Mouse (Mus musculus) C2C12 (cell line): ENCODE results near the gene Mcpt2. TPM values are rescaled to one million over a fixed set of nuclear protein-coding genes. Genes with fewer than 3 reads are reported as not detected.
"Not testable (repeated sequence)": the region's sequence is repeated elsewhere in the genome, so short reads cannot be mapped to it uniquely, and the experiment has no call there.

Source experiments
- H3K27me3 ChIP-seq: one replicate; pipeline ENCODE4 v1.6.1; 2011; ENCODE audit not compliant: control insufficient read depth, insufficient read depth, insufficient read length
- H3K36me3 ChIP-seq: one replicate; pipeline ENCODE4 v1.6.1; 2011; ENCODE audit not compliant: control insufficient read depth, insufficient read depth
- H3K4me3 ChIP-seq: one replicate; pipeline ENCODE4 v1.5.1; 2011; ENCODE audit warnings: mild to moderate bottlenecking, control low read depth; ENCODE audit not compliant: poor library complexity, insufficient read depth, severe bottlenecking
- H3K79me2 ChIP-seq: one replicate; pipeline ENCODE4 v1.6.1; 2011; ENCODE audit not compliant: control insufficient read depth, insufficient read depth
- H3K79me3 ChIP-seq: one replicate; pipeline ENCODE4 v1.6.1; 2011; ENCODE audit warnings: low read depth, control low read depth
- H3ac ChIP-seq: one replicate; pipeline ENCODE3; 2011; ENCODE audit warnings: low read depth; ENCODE audit not compliant: control insufficient read depth, insufficient read length
- CEBPB ChIP-seq: IDR thresholded peaks from one replicate; pipeline ENCODE4 v1.6.1; 2011; ENCODE audit warnings: low read depth, mild to moderate bottlenecking, control low read depth, moderate library complexity
- CTCF ChIP-seq: IDR thresholded peaks from one replicate; pipeline ENCODE4 v1.5.1; 2011; ENCODE audit not compliant: control insufficient read depth, insufficient read depth, insufficient read length
- FOSL1 ChIP-seq: IDR thresholded peaks from one replicate; pipeline ENCODE4 v1.8.0; 2011; ENCODE audit warnings: mild to moderate bottlenecking, low read length; ENCODE audit not compliant: poor library complexity, insufficient read depth, severe bottlenecking
- MAX ChIP-seq: IDR thresholded peaks from one replicate; pipeline ENCODE4 v1.6.1; 2011; ENCODE audit warnings: mild to moderate bottlenecking, control low read depth
- MYOD1 ChIP-seq: IDR thresholded peaks from one replicate; pipeline ENCODE4 v1.6.1; 2011; ENCODE audit warnings: low read depth; ENCODE audit not compliant: control insufficient read depth, insufficient read length
- MYOG ChIP-seq: IDR thresholded peaks from one replicate; pipeline ENCODE4 v1.6.1; 2011; ENCODE audit not compliant: control insufficient read depth, insufficient read length; ENCODE audit errors: extremely low read depth
- USF1 ChIP-seq: IDR thresholded peaks from one replicate; pipeline ENCODE4 v1.6.1; 2011; ENCODE audit warnings: low read depth, mild to moderate bottlenecking, control low read depth, moderate library complexity
- long read RNA-seq, 2 experiments: library from polyadenylated mRNA; unstranded; transcript quantifications; one replicate each; pipeline ENCODE4 v2.0.0; 2019 to 2020
- polyA plus RNA-seq: library from polyadenylated mRNA; unstranded; fragments of >200 nt; fragmentation: generic; extraction: Trizol; gene quantifications from one replicate; pipeline ENCODE4 v1.2.1, GENCODE M21; 2012; ENCODE audit warnings: missing spikeins

Gene Mcpt2
- polyA plus RNA-seq: not detected
- long read RNA-seq, experiment 1: 0 reads
- long read RNA-seq, experiment 2: 0 reads

- not testable (repeated sequence) for H3K36me3 ChIP-seq, H3K79me3 ChIP-seq, H3ac ChIP-seq, H3K27me3 ChIP-seq, H3K79me2 ChIP-seq, H3K4me3 ChIP-seq
Measured at GRCm38 (mm10) chr14:56041792-56042191, at the start of gene Mcpt2. Gene Mcpt2 (plus strand): TSS chr14:56042041.

GRCm38 (mm10) chr14:56013147-56013546 is 28.7 kb upstream of the Mcpt2 start:
- Histone ChIP-seq H3K79me2 (no peaks in the 10 kb centered on the region), H3K36me3 (no peaks in the 10 kb centered on the region), H3K4me3 (no peak overlapping the region), H3ac (no peak overlapping the region), H3K79me3 (no peaks in the 10 kb centered on the region), H3K27me3 (peaks cover 4% of the 10 kb centered on the region)
- TF ChIP-seq CEBPB (no peak), CTCF (no peak), USF1 (no peak), MYOG (no peak), FOSL1 (no peak), MYOD1 (no peak), MAX (no peak)

- H3K79me3 ChIP-seq: no peaks in the 10 kb centered on the region
- H3K4me3 ChIP-seq: no peak overlapping the region
- no peak overlapping the region for H3ac ChIP-seq
- H3K36me3 ChIP-seq: no peaks in the 10 kb centered on the region
- H3K79me2 ChIP-seq: no peaks in the 10 kb centered on the region
- H3K27me3 ChIP-seq: peaks cover 4% of the 10 kb centered on the region
- no peak for TF ChIP-seq MYOD1
- no peak for TF ChIP-seq MAX
- no peak for TF ChIP-seq CEBPB
- TF ChIP-seq FOSL1: no peak
- TF ChIP-seq USF1: no peak
- TF ChIP-seq MYOG: no peak
Measured at GRCm38 (mm10) chr14:56013924-56014323, 27.9 kb upstream of the Mcpt2 start.

- H3ac ChIP-seq, H3K79me3 ChIP-seq, H3K4me3 ChIP-seq, H3K27me3 ChIP-seq, H3K79me2 ChIP-seq, H3K36me3 ChIP-seq: not testable (repeated sequence)
Measured at GRCm38 (mm10) chr14:56017671-56018070, 24.2 kb upstream of the Mcpt2 start, which contains the start of gene Mcpt1. Gene Mcpt1 (plus strand): TSS chr14:56017971.

- Histone ChIP-seq H3K27me3 (no peaks in the 10 kb centered on the region), H3K4me3 (no peak overlapping the region), H3K79me3 (no peaks in the 10 kb centered on the region), H3K36me3 (no peaks in the 10 kb centered on the region), H3K79me2 (no peaks in the 10 kb centered on the region), H3ac (no peak overlapping the region)
- TF ChIP-seq CEBPB: no peak
Measured at GRCm38 (mm10) chr14:56019446-56019845, 22.4 kb upstream of the Mcpt2 start.

GRCm38 (mm10) chr14:56021305-56021704 is 20.5 kb upstream of the Mcpt2 start:
- not testable (repeated sequence) for H3K79me2 ChIP-seq, H3K4me3 ChIP-seq, H3K27me3 ChIP-seq, H3ac ChIP-seq, H3K79me3 ChIP-seq, H3K36me3 ChIP-seq

- not testable (repeated sequence) for H3K4me3 ChIP-seq
Measured at GRCm38 (mm10) chr14:56030395-56030794, 11.4 kb upstream of the Mcpt2 start, which contains the start of gene Mcpt9. Gene Mcpt9 (minus strand): TSS chr14:56030495.

More at GRCm38 (mm10) chr14:56030395-56030794, 11.4 kb upstream of the Mcpt2 start, which contains the start of gene Mcpt9:
- H3K79me3 ChIP-seq, H3K79me2 ChIP-seq, H3ac ChIP-seq, H3K27me3 ChIP-seq, H3K36me3 ChIP-seq: not testable (repeated sequence)
